16 mouse cellular contexts compared by ENCODE assay signal in the genomic region with DNA sequence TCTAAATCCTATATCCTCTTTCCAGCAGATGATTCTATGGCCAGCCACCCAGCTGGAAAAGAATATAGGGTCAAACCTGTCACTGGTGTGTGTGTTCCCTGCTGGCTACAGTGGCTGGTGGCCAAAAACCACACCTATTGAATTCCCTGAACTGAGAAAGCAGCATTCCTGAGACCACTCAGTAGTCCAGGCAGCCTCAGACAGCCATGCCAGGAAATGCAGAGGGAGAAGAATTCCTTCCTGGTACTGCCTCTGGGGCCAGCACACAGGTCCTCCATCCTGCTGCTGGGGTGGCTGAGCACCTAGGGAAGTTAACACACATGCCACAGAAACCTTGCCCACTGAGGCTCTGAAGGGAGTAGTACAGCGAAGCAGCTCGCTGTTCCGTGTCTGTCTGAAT. TPM values are rescaled to one million over a fixed set of nuclear protein-coding genes. Genes with fewer than 3 reads are reported as not detected.
DNase-seq lines count a peak whose midpoint lies in the region; ATAC-seq lines count a peak whose summit lies in the region.
"Had no signal": no experiment of that assay in that cellular context is flagged by ENCODE, and none has a peak within 500 bp of the region (broad histone marks: within the 10 kb centered on the region; RNA-seq: fewer than 3 reads in every experiment).

No protein-coding gene starts in this region.

- H3K4me1 ChIP-seq in kidney, embryonic 14.5 days (ENCODE audit: control insufficient read depth, insufficient read depth, low read length), result peaks cover 20% of the 10 kb centered on the region
- peaks cover 12% of the 10 kb centered on the region; the same call in 1 of the 2 replicates for H3K4me1 ChIP-seq in embryonic facial prominence, embryonic 12.5 days
- H3K4me1 ChIP-seq: neural tube, embryonic 12.5 days had no signal

- WGBS in kidney, embryonic 14.5 days, result 79% methylated on average over 3 of the region's 3 CpGs
- 69% methylated on average over 3 of the region's 3 CpGs for WGBS in embryonic facial prominence, embryonic 12.5 days

- H3K4me2 ChIP-seq in kidney, embryonic 14.5 days (replicated peaks; ENCODE audit: low read depth, low read length), result no peak overlapping the region
- no peak overlapping the region for H3K4me2 ChIP-seq in embryonic facial prominence, embryonic 12.5 days (replicated peaks)
- H3K4me2 ChIP-seq: liver, embryonic 13.5 days; midbrain, embryonic 13.5 days; neural tube, embryonic 12.5 days had no signal

- H3K9ac ChIP-seq in kidney, embryonic 14.5 days (ENCODE audit: low read depth, low read length), result no peak overlapping the region
- no peak overlapping the region for H3K9ac ChIP-seq in embryonic facial prominence, embryonic 12.5 days
- H3K9ac ChIP-seq: liver, embryonic 13.5 days; midbrain, embryonic 13.5 days; neural tube, embryonic 12.5 days had no signal

- no peaks in the 10 kb centered on the region for H3K27me3 ChIP-seq in kidney, embryonic 14.5 days (ENCODE audit: control insufficient read depth, insufficient read depth, low read length)
- H3K27me3 ChIP-seq in embryonic facial prominence, embryonic 12.5 days, result no peaks in the 10 kb centered on the region
- H3K27me3 ChIP-seq: liver, embryonic 13.5 days; midbrain, embryonic 13.5 days; neural tube, embryonic 12.5 days had no signal

- H3K27ac ChIP-seq in kidney, embryonic 14.5 days (ENCODE audit: low read depth, low read length), result no peak overlapping the region
- H3K27ac ChIP-seq in embryonic facial prominence, embryonic 12.5 days, result 0 out of 2 replicates have a peak overlapping the region, but pooled peaks have one; percentile 27
- H3K27ac ChIP-seq: gastrocnemius, adult 2 months; hindbrain, postnatal 0 days; liver, embryonic 13.5 days; midbrain, embryonic 13.5 days; neural tube, embryonic 12.5 days had no signal

- DNase-seq in kidney, adult 11 months, result peak; percentile 54
- DNase-seq in kidney, postnatal 14 days, result peak; percentile 69
- peak; percentile 52 for DNase-seq in lung, postnatal 36 days
- no peak for DNase-seq in cerebellum, adult 18-20 months
- no peak for DNase-seq in urinary bladder, adult 2 months (ENCODE audit: low spot score)
- no peak for DNase-seq in spleen, postnatal 36 days (ENCODE audit: low spot score in 2 of 2)
- DNase-seq: cerebellum, postnatal 10 days; gastrocnemius, adult 2 months; liver, embryonic 13.5 days; retina, postnatal 1 day had no signal

- H3K9me3 ChIP-seq in kidney, embryonic 14.5 days (ENCODE audit: control insufficient read depth, low read length), result no peaks in the 10 kb centered on the region
- no peaks in the 10 kb centered on the region for H3K9me3 ChIP-seq in embryonic facial prominence, embryonic 12.5 days
- H3K9me3 ChIP-seq: liver, embryonic 13.5 days; midbrain, embryonic 13.5 days; neural tube, embryonic 12.5 days had no signal

- no peaks in the 10 kb centered on the region for H3K36me3 ChIP-seq in kidney, embryonic 14.5 days (ENCODE audit: control insufficient read depth, insufficient read depth, low read length)
- H3K36me3 ChIP-seq in embryonic facial prominence, embryonic 12.5 days, result no peaks in the 10 kb centered on the region
- H3K36me3 ChIP-seq: liver, embryonic 13.5 days; midbrain, embryonic 13.5 days; neural tube, embryonic 12.5 days had no signal

- no peak for ATAC-seq in kidney, embryonic 14.5 days (ENCODE audit: low FRiP score, low TSS enrichment)
- ATAC-seq in embryonic facial prominence, embryonic 12.5 days (ENCODE audit: insufficient number of reproducible peaks, insufficient read depth, low FRiP score, low TSS enrichment), result no peak
- ATAC-seq: hindbrain, postnatal 0 days; midbrain, embryonic 13.5 days had no signal

- H3K4me3 ChIP-seq in kidney, embryonic 14.5 days (ENCODE audit: low read length), result no peak overlapping the region
- H3K4me3 ChIP-seq in embryonic facial prominence, embryonic 12.5 days, result no peak overlapping the region
- H3K4me3 ChIP-seq: erythroblast, embryonic 14.5 days; gastrocnemius, adult 2 months; liver, embryonic 13.5 days; midbrain, embryonic 13.5 days; neural tube, embryonic 12.5 days had no signal

RNA-seq across cellular contexts. Expression of gene Amotl2, which starts 50.3 kb away (rescaled TPM):
- 20.8 and 30.1 TPM in 2 replicates for polyA plus RNA-seq in kidney, embryonic 14.5 days (2014; fragmentation: Nextera tagmentation; extraction: Ambion mirVana)
- 79.5 and 80.6 TPM in 2 replicates for polyA plus RNA-seq in embryonic facial prominence, embryonic 12.5 days (2016; fragmentation: Nextera tagmentation; extraction: Ambion mirVana)
- 51.0 and 52.2 TPM in 2 replicates for polyA plus RNA-seq in urinary bladder, adult 2 months (2012; rRNA removed)

Comparison
In these comparisons a context has a peak if more than half of its experiments do, and no peak if none do; other contexts are left out.
1. DNase-seq: peak in kidney, adult 11 months (single experiment), kidney, postnatal 14 days (single experiment) and lung, postnatal 36 days (single experiment); none in cerebellum, adult 18-20 months (0 of 2), urinary bladder, adult 2 months (single experiment) and spleen, postnatal 36 days (0 of 2).